Mouse (Mus musculus): ENCODE results near the gene Rap2a. TPM values are rescaled to one million over a fixed set of nuclear protein-coding genes. Genes with fewer than 3 reads are reported as not detected.

Rap2a gene
- total RNA-seq (2012; rRNA removed) (0.84 and 1.4 TPM in 2 replicates), total RNA-seq (2014; rRNA removed) (1.3 and 1.5 TPM in 2 replicates), polyA plus RNA-seq (2012; ENCODE audit: insufficient read length, low read depth) (1.3 and 1.5 TPM in 2 replicates)

DNA sequence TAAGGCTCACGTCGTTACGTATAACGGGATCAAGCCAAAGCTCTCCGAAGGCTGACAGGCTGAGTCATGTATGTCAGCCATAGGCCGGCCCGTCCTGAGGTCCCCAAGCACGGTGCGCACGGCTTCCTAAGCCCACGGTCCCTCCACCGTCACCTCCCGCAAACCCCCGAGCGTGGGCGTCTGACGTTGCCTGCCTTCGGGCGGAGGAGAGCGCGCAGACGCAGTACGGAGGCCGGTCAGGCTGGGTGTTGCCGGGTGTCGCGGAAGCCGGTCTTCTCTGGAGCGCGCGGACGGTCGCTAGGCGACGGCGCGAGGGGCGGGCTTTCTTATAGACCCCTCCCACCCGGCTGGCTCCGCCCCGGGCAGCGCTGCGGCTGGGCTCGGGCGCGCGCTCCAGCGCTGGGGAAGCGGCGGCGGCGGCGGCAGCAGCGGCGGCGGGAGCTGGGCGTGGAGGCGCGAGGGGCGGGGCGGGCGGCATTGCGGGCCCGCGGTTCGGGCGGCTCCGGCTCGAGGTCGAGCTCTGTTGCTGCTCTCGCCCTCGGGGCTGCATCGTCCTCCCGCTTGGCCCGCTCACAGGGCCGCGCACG lies at the start of gene Rap2a:
Gene Rap2a, plus strand, starts transcription at position 463 of the 587 bp plus-strand sequence.
- dilution Hi-C loops (cut with MboI; ENCODE audit: extremely low pct_ligation_motif_present, extremely low pct_unique_long_range_greater_than_20kb, low sequenced_read_pairs) (no loop called here), in situ Hi-C loops (cut with MboI; ENCODE audit: low pct_ligation_motif_present, low pct_unique_long_range_greater_than_20kb, low sequenced_read_pairs) (no loop called here)
- no peaks in the 10 kb centered on the region for H3K79me2 ChIP-seq (replicated peaks; ENCODE audit: control insufficient read depth, extremely low read depth, insufficient read depth, poor library complexity, severe bottlenecking)

DNA sequence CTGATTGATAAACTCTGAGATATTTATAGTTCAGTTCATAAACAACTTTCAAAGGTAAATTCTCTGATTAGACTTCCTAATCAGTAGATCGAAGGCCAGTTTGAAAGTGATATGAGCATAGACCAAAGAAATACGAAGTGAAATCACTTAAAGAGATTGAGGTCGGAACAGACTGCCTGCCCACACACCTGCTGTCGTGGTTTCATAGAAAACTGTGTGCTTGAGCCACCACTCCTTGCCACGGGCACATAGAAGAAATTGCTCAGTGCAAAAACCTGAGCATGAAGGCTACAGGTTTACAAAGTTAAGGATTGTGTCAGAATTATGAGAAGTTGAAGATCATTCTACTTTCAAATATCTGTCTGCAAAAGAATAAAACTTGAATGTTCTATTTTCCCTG lies 49.7 kb upstream of the Rap2a start:
- Histone ChIP-seq H3K4me1 (ENCODE audit: control insufficient read depth in 1 of 2, insufficient read depth in 2 of 2) (peaks cover 0 to under 1% of the 10 kb centered on the region in 2 experiments; a peak in 1 of 4 replicates), H3K9ac (ENCODE audit: insufficient read depth, low read depth) (no peak overlapping the region), H3K36me3 (replicated peaks in 1 of 2; ENCODE audit: control insufficient read depth in 1 of 2, insufficient read depth in 1 of 2, low read length in 1 of 2) (peaks cover 26 to 47% of the 10 kb centered on the region in 2 experiments), H3K9me3 (replicated peaks; ENCODE audit: low read length) (peaks cover 12% of the 10 kb centered on the region), H3K27ac (ENCODE audit: insufficient read depth, low read depth) (no peak overlapping the region), H3K79me2 (replicated peaks; ENCODE audit: control insufficient read depth, extremely low read depth, insufficient read depth, poor library complexity, severe bottlenecking) (no peaks in the 10 kb centered on the region), H3K4me3 (replicated peaks in 1 of 3; ENCODE audit: low read depth in 2 of 3, low read length in 2 of 3, poor library complexity in 1 of 3) (no peak overlapping the region), H3K4me2 (ENCODE audit: insufficient read depth, low read depth, poor library complexity, severe bottlenecking) (no peak overlapping the region), H3K27me3 (replicated peaks) (no peaks in the 10 kb centered on the region)
- TF ChIP-seq CTCF (conservative IDR thresholded peaks at IDR 0.05 in 1 of 2, IDR thresholded peaks at IDR 0.05 in 1 of 2; ENCODE audit: low read depth in 2 of 2, low read length in 2 of 2): no peak
- no peak for TF ChIP-seq JUN (IDR thresholded peaks at IDR 0.05; ENCODE audit: insufficient read depth, low read depth, low read length)
- in situ Hi-C loops (cut with MboI; ENCODE audit: low pct_ligation_motif_present, low pct_unique_long_range_greater_than_20kb, low sequenced_read_pairs) (no loop called here), dilution Hi-C loops (cut with MboI; ENCODE audit: extremely low pct_ligation_motif_present, extremely low pct_unique_long_range_greater_than_20kb, low sequenced_read_pairs) (no loop called here)
- no peak for DNase-seq (ENCODE audit: extremely low read depth)

More for the DNA sequence above, at the start of gene Rap2a:
- H3K9ac ChIP-seq (ENCODE audit: insufficient read depth, low read depth): peak within 1 kb of the TSS; percentile 72
- no peaks in the 10 kb centered on the region for H3K9me3 ChIP-seq (replicated peaks; ENCODE audit: low read length)
- H3K4me1 ChIP-seq (ENCODE audit: control insufficient read depth in 1 of 2, insufficient read depth in 2 of 2): peaks cover 0 to 13% of the 10 kb centered on the region in 2 experiments; a peak in 3 of 4 replicates
- DNase-seq (ENCODE audit: extremely low read depth): peak; percentile 87
- peak within 1 kb of the TSS; percentile 78 to 92 (median 89) for H3K4me3 ChIP-seq (replicated peaks in 1 of 3; ENCODE audit: low read depth in 2 of 3, low read length in 2 of 3, poor library complexity in 1 of 3)
- TF ChIP-seq IRF4 (IDR thresholded peaks at IDR 0.05; ENCODE audit: low read depth, low read length) (no peak), E2F4 (IDR thresholded peaks at IDR 0.05; ENCODE audit: insufficient replicate concordance, low read depth, low read length) (no peak), JUN (IDR thresholded peaks at IDR 0.05; ENCODE audit: insufficient read depth, low read depth, low read length) (no peak), TCF12 (IDR thresholded peaks at IDR 0.05; ENCODE audit: low read depth, low read length) (0 out of 2 replicates have a peak, but pooled peaks have one; percentile 5), SMC3 (IDR thresholded peaks at IDR 0.05; ENCODE audit: low read depth, low read length) (no peak), MAX (IDR thresholded peaks at IDR 0.05; ENCODE audit: low read length) (no peak), MAZ (IDR thresholded peaks at IDR 0.05; ENCODE audit: low read depth, low read length) (no peak), RAD21 (IDR thresholded peaks at IDR 0.05; ENCODE audit: low read depth, low read length) (no peak), ZKSCAN1 (IDR thresholded peaks at IDR 0.05; ENCODE audit: borderline replicate concordance, low read depth, low read length) (no peak), ZC3H11A (IDR thresholded peaks at IDR 0.05; ENCODE audit: low read depth, low read length) (no peak), USF2 (conservative IDR thresholded peaks at IDR 0.05; ENCODE audit: low read depth, low read length) (no peak), UBTF (IDR thresholded peaks at IDR 0.05; ENCODE audit: low read depth, low read length) (no peak), NRF1 (IDR thresholded peaks at IDR 0.05; ENCODE audit: low read depth, low read length) (peak; percentile 70), ETS1 (conservative IDR thresholded peaks at IDR 0.05; ENCODE audit: low read depth, low read length) (no peak), HCFC1 (IDR thresholded peaks at IDR 0.05; ENCODE audit: low read depth, low read length) (no peak), MYC (IDR thresholded peaks at IDR 0.05; ENCODE audit: low read depth, low read length) (no peak), EP300 (IDR thresholded peaks at IDR 0.05; ENCODE audit: low read length) (no peak), MAFK (IDR thresholded peaks at IDR 0.05; ENCODE audit: insufficient replicate concordance, low read length) (no peak), TBP (conservative IDR thresholded peaks at IDR 0.05; ENCODE audit: low read depth, low read length) (no peak), JUND (conservative IDR thresholded peaks at IDR 0.05; ENCODE audit: low read depth, low read length) (no peak), KAT2A (IDR thresholded peaks at IDR 0.05; ENCODE audit: insufficient replicate concordance, low read length) (no peak), BHLHE40 (IDR thresholded peaks at IDR 0.05; ENCODE audit: low read depth, low read length) (no peak), SIN3A (IDR thresholded peaks at IDR 0.05; ENCODE audit: low read length) (0 out of 2 replicates have a peak, but pooled peaks have one; percentile 4), ELF1 (IDR thresholded peaks at IDR 0.05; ENCODE audit: low read depth, low read length) (peak; percentile 78), ZNF384 (IDR thresholded peaks at IDR 0.05; ENCODE audit: low read depth, low read length) (no peak), USF1 (IDR thresholded peaks at IDR 0.05; ENCODE audit: low read depth, low read length) (no peak), CHD2 (IDR thresholded peaks at IDR 0.05; ENCODE audit: low read length) (no peak), MXI1 (IDR thresholded peaks at IDR 0.05; ENCODE audit: low read depth, low read length) (peak; percentile 76), POLR2AphosphoS2 (IDR thresholded peaks at IDR 0.05; ENCODE audit: low read depth, low read length) (no peak), NELFE (IDR thresholded peaks at IDR 0.05; ENCODE audit: low read depth, low read length) (no peak), CTCF (conservative IDR thresholded peaks at IDR 0.05 in 1 of 2, IDR thresholded peaks at IDR 0.05 in 1 of 2; ENCODE audit: low read depth in 2 of 2, low read length in 2 of 2) (no peak), POLR2A (IDR thresholded peaks at IDR 0.05; ENCODE audit: low read depth, low read length) (peak; percentile 53; the same call in 1 of the 2 replicates), CHD1 (IDR thresholded peaks at IDR 0.05; ENCODE audit: low read depth, low read length) (no peak), RCOR1 (conservative IDR thresholded peaks at IDR 0.05; ENCODE audit: low read depth, low read length) (no peak), GABPA (IDR thresholded peaks at IDR 0.05; ENCODE audit: insufficient replicate concordance, low read depth, low read length) (no peak), PAX5 (IDR thresholded peaks at IDR 0.05; ENCODE audit: low read length) (no peak), MEF2A (IDR thresholded peaks at IDR 0.05; ENCODE audit: borderline replicate concordance, low read depth, low read length) (no peak), ZMIZ1 (IDR thresholded peaks at IDR 0.05; ENCODE audit: low read depth, low read length) (no peak)
- H3K27ac ChIP-seq (ENCODE audit: insufficient read depth, low read depth): peak within 1 kb of the TSS; percentile 66
- H3K27me3 ChIP-seq (replicated peaks): no peaks in the 10 kb centered on the region
- no peaks in the 10 kb centered on the region for H3K36me3 ChIP-seq (replicated peaks in 1 of 2; ENCODE audit: control insufficient read depth in 1 of 2, insufficient read depth in 1 of 2, low read length in 1 of 2)
- peak within 1 kb of the TSS; percentile 76 for H3K4me2 ChIP-seq (ENCODE audit: insufficient read depth, low read depth, poor library complexity, severe bottlenecking)

All from CH12.LX (cell line).